Mouse (Mus musculus) liver, adult 2 months (tissue): ENCODE data around the gene Card11.

Experiments
- CTCF ChIP-seq: fragments of 200-500 bp; IDR thresholded peaks from 2 replicates; pipeline ENCODE4 v1.5.1; 2011; ENCODE audit warnings: low read depth, low read length, control low read depth
- POLR2A ChIP-seq: fragments of 200-500 bp; IDR thresholded peaks from 2 replicates; pipeline ENCODE4 v1.6.1; 2011; ENCODE audit warnings: low read length, control low read depth; ENCODE audit not compliant: insufficient read depth; ENCODE audit errors: extremely low read depth

GRCm38 (mm10) chr5:140880151-140880550 lies 120.2 kb downstream of the Card11 start:
- TF ChIP-seq POLR2A (no peak), CTCF (no peak)
